Mouse (Mus musculus) forebrain, postnatal 0 days (tissue): Measurements from ENCODE around the gene Sp2. TPM values are rescaled to one million over a fixed set of nuclear protein-coding genes. Genes with fewer than 3 reads are reported as not detected.

Source experiments
- ATAC-seq: fragments of 200-750 bp; cut with Nextera tagmentation; 2 replicates; pipeline ENCODE4 v1.8.0; 2017; ENCODE audit warnings: mild to moderate bottlenecking, moderate library complexity
- DNase-seq: peaks from one replicate; pipeline ENCODE4 v3.0.0-alpha.2; 2015
- H3K27ac ChIP-seq: fragments of 300-500 bp; sonication (generic); 2 replicates; pipeline ENCODE4 v1.5.1; 2014; ENCODE audit warnings: low read depth, mild to moderate bottlenecking, antibody characterized with exemption, low read length, moderate library complexity, mixed read lengths
- H3K27me3 ChIP-seq: fragments of 300-500 bp; sonication (generic); 2 replicates; pipeline ENCODE4 v1.6.1; 2014; ENCODE audit warnings: mild to moderate bottlenecking, low read length, mixed read lengths; ENCODE audit not compliant: insufficient read depth
- H3K36me3 ChIP-seq: fragments of 300-500 bp; sonication (generic); 2 replicates; pipeline ENCODE4 v1.6.1; 2014; ENCODE audit warnings: mild to moderate bottlenecking, moderate library complexity; ENCODE audit not compliant: insufficient read depth
- H3K4me1 ChIP-seq: fragments of 300-500 bp; sonication (generic); 2 replicates; pipeline ENCODE4 v1.6.1; 2014; ENCODE audit warnings: antibody characterized with exemption; ENCODE audit not compliant: insufficient read depth
- H3K4me2 ChIP-seq: fragments of 300-500 bp; sonication (generic); 2 replicates; pipeline ENCODE4 v1.6.1; 2014; ENCODE audit warnings: low read depth, mild to moderate bottlenecking, moderate library complexity
- H3K4me3 ChIP-seq: fragments of 300-500 bp; sonication (generic); 2 replicates; pipeline ENCODE4 v1.5.1; 2014; ENCODE audit warnings: low read depth, low read length, mixed read lengths
- H3K9ac ChIP-seq: fragments of 300-500 bp; sonication (generic); 2 replicates; pipeline ENCODE4 v1.6.1; 2014; ENCODE audit warnings: mild to moderate bottlenecking
- H3K9me3 ChIP-seq: fragments of 300-500 bp; sonication (generic); 2 replicates; pipeline ENCODE4 v1.6.1; 2016; ENCODE audit warnings: low read length
- CTCF ChIP-seq: sonication (generic); IDR thresholded peaks from 2 replicates; pipeline ENCODE4 v1.5.1; 2016; ENCODE audit warnings: antibody characterized with exemption, control low read depth, low read depth
- WGBS: fragments of 180-500 bp; shearing (Covaris S2); extraction: QIAGEN DNeasy Blood & Tissue Kit; methylation state at CpG from one replicate; pipeline ENCODE4 v1.1.7; 2014; 5-methylcytosine and 5-hydroxymethylcytosine counted together
- polyA plus RNA-seq: library from polyadenylated mRNA; unstranded; fragments of >200 nt; fragmentation: Nextera tagmentation; extraction: Ambion mirVana; gene quantifications from 2 replicates; pipeline ENCODE4 v1.2.1, GENCODE M21; 2015
- total RNA-seq: library from RNA; depleted of rRNA; stranded (reverse); fragments of >200 nt; gene quantifications from 2 replicates; pipeline ENCODE4 v1.2.3, GENCODE M21; 2014

Sp2 gene
- total and polyA plus RNA-seq, 2 experiments from 2014 or later: 5.0 to 14.8 TPM

DNA sequence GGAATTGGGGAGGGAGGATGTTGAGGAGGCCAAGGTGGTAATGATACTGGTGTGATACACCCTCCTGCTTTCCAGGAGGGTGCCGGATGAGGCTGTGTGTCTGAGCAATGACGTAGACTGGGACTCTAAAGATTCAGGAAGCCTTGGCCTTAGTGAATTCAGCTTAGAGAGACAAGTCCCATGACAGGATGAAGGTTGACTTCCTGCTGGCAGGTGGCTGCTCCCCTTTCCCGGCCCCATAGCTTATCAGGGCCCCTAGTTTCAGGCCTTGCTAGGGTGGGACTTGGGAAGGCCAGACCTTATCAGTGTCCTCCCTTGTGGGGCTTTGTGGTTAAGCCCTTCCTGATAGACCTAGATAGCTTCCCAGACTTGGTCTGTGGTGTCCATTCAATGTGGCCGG is 34.9 kb downstream of the Sp2 start:
- ATAC-seq (no peak), DNase-seq (no peak)
- H3K27ac ChIP-seq: no peak overlapping the region
- no peaks in the 10 kb centered on the region for H3K27me3 ChIP-seq
- 0 out of 2 replicates have a peak, but pooled peaks cover 6% of the 10 kb centered on the region for H3K4me1 ChIP-seq
- WGBS: 97% methylated on average over 4 of the region's 4 CpGs
- no peak overlapping the region for H3K4me3 ChIP-seq
- no peak overlapping the region for H3K9ac ChIP-seq
- no peaks in the 10 kb centered on the region for H3K9me3 ChIP-seq
- H3K4me2 ChIP-seq: no peak overlapping the region
- TF ChIP-seq CTCF: no peak
- peaks cover 31% of the 10 kb centered on the region for H3K36me3 ChIP-seq

DNA sequence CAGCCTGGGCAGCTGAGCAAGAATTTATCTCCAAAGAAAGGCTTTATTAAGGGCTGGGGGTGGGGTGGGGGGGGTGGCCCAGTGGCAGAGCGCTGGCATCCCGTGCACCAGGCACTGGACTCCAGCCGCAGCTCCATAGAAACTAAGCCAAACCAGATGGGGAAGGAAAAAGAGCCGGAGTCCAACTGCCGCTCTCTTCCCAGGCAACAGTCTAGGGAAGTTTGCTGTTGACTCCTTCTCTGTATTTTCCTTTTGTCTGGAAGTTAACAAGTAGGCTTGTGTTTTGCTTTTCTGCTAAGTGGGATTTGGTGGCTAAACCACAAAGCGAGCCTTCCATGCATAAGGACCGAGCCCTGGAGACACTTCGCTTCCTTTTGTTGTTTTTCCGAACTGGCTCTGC is 36.3 kb downstream of the Sp2 start:
- no peak for TF ChIP-seq CTCF
- Histone ChIP-seq H3K27ac (no peak overlapping the region), H3K9me3 (no peaks in the 10 kb centered on the region), H3K27me3 (no peaks in the 10 kb centered on the region), H3K36me3 (peaks cover 18% of the 10 kb centered on the region), H3K9ac (no peak overlapping the region), H3K4me3 (no peak overlapping the region), H3K4me2 (no peak overlapping the region), H3K4me1 (0 out of 2 replicates have a peak, but pooled peaks cover 6% of the 10 kb centered on the region)
- peak; percentile 8 for DNase-seq
- WGBS: 47% methylated on average over 9 of the region's 9 CpGs
- ATAC-seq: no peak; the same call in 1 of the 2 replicates

DNA sequence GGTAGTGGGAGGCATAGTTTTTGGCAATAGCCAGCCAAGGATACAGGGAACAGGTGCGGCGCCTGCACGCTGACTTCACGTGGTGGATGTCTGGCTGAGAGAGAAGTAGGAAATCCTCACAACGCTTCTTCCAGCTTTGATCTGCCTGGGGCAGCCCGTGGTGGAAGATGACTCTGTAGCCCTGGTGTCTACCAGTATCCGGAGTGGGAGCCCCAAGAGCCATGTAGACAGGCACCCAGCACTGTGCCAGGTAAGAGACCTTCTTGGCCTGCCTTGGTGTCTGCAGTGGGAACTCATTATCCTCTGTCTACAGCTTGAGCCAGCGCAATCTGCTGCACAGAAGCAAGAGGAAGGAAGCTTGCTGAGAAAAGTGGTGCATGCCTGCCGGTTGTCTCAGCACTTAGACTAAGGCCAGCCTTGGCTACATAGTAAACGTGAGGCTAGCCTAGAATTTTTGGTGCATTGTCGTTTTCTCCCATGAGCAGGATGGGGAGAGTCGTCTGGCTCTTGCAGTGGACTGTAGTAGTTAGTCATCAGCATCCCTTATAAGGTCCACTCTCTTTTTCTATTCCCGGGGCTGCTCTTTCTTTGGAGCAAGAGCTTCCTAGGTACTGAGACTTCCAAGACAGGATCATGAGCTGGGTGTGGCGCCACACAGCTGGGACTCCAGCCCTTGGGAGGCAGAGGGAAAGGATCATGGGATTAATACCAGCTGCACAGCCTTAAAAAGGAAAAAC is 37.7 kb downstream of the Sp2 start:
- Histone ChIP-seq H3K9ac (peak overlapping the region; percentile 59), H3K4me2 (peak overlapping the region; percentile 75), H3K27ac (0 out of 2 replicates have a peak overlapping the region, but pooled peaks have one; percentile 2), H3K9me3 (no peaks in the 10 kb centered on the region), H3K4me1 (0 out of 2 replicates have a peak, but pooled peaks cover 6% of the 10 kb centered on the region), H3K27me3 (no peaks in the 10 kb centered on the region), H3K4me3 (peak overlapping the region; percentile 49), H3K36me3 (peaks cover 11% of the 10 kb centered on the region; the same call in 1 of the 2 replicates)
- WGBS: 81% methylated on average over 14 of the region's 14 CpGs
- DNase-seq (no peak), ATAC-seq (no peak)
- TF ChIP-seq CTCF: no peak

DNA sequence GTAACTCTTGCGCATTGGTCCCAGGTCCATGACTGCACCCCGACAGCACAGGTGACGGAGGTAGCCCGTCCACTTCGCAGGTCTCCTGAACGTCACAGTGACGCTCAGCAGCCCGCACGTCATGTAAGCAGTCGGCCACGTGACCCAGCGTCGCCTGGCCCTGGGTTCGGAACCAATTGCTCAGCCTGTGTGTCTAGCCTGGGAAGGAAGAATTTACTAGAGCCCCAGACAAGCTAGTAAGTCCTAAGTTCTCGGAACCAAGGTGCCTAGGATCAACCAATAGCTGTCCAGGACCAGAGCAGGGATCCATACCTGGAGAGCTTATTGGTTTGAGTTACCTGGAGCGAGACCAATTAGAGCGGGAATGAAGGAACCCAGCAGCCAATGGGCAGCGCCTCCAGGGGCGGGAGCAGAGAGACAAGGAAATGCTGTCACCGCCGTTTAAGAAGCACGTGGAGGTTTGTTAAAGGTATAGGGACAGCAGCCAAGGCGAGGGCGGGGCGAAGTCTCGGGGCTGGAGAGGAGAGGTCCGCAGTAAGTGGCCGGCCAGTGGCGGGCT is 38.9 kb downstream of the Sp2 start, which contains the start of gene Pnpo:
Pnpo (minus strand) TSS at position 241 of the 559 bp plus-strand sequence.
- DNase-seq: peak; percentile 96
- no peaks in the 10 kb centered on the region for H3K27me3 ChIP-seq
- H3K4me1 ChIP-seq: 0 out of 2 replicates have a peak, but pooled peaks cover 6% of the 10 kb centered on the region
- TF ChIP-seq CTCF: no peak
- H3K9me3 ChIP-seq: no peaks in the 10 kb centered on the region
- peak; percentile 98 for ATAC-seq
- WGBS: under 1% methylated on average over 29 of the region's 29 CpGs
- peak within 1 kb of the TSS; percentile 59 for H3K9ac ChIP-seq
- H3K36me3 ChIP-seq: peaks cover 2% of the 10 kb centered on the region; the same call in 1 of the 2 replicates
- peak within 1 kb of the TSS; percentile 75 for H3K4me2 ChIP-seq
- H3K4me3 ChIP-seq: peak within 1 kb of the TSS; percentile 49
- 0 out of 2 replicates have a peak within 1 kb of the TSS, but pooled peaks have one; percentile 9 for H3K27ac ChIP-seq

DNA sequence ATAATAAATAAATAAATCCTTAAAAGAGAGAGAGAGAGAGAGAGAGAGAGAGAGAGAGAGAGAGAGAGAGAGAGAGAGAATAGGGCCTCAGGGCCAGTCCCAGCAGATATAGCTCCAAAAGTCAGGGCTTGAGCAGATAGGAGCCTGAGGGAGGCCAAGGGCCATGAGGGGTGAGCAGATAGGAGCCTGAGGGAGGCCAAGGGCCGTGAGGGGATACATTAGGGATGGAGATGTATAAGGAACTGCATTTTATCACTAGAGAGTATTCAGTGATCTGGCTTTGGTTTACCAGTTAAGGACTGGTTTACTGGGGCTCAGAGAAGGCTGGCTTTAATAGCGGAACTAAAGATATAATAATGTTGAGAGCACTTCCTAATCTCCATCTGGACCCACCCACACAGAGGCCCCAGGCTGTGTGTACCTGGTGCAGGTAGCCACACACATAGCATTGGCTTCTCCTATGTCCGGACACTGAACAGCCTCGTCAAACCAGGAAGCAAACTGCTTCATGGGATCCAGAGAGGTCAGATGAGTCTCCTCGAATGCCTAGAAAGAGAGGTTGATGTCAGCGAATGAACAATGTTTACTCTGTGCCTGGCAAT is 40.7 kb downstream of the Sp2 start:
- H3K27ac ChIP-seq: no peak overlapping the region
- ATAC-seq: no peak
- H3K9me3 ChIP-seq: no peaks in the 10 kb centered on the region
- no peak for DNase-seq
- no peak overlapping the region for H3K4me2 ChIP-seq
- no peaks in the 10 kb centered on the region for H3K36me3 ChIP-seq
- no peak overlapping the region for H3K4me3 ChIP-seq
- H3K9ac ChIP-seq: no peak overlapping the region
- no peaks in the 10 kb centered on the region for H3K27me3 ChIP-seq
- 0 out of 2 replicates have a peak, but pooled peaks cover 6% of the 10 kb centered on the region for H3K4me1 ChIP-seq
- TF ChIP-seq CTCF: no peak
- 74% methylated on average over 6 of the region's 6 CpGs for WGBS

DNA sequence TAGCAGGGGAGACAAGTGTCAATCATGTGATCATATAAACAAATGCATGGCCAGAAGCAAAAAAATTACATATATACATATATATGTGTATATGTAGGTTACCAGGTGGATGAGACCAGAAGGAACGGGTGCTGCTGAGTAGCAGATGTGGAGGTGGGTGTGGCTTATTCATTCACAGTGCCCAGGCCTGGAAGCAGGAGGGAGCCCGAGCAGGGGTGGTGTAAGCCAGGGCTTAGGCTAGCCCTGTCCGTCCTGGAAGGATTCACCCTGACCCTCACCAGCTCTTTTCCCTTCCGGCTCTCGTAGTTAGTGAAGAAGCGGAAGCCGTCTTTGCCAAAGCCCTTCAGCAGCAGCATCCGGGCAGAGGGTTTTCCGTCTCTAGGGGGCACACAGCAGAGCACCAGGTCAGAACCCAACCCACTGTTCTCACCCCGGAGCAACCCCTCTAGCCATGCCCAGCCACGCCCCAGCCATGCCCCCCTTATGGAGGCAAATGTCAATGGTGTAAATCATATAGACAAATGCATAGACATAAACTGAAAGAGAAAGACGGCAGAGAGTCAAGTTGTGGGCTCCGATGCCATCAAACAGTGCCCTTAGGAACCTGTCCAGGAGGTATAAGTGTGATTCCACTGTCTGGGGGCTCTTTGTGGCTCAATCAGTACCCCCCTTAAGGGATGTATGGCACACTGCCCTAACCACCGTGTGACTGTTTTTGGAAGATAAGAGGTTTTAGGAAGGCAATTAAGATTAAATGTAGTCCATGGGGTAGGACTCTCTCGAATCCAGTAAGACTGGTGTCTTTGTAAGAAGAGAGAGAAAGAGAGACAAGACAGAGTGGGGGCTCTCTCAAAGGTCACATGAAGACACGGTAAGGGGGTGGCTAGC is 41.9 kb downstream of the Sp2 start:
- ATAC-seq: no peak
- 77% methylated on average over 16 of the region's 16 CpGs for WGBS
- H3K4me2 ChIP-seq: no peak overlapping the region
- no peak for DNase-seq
- H3K4me3 ChIP-seq: no peak overlapping the region
- no peak overlapping the region for H3K27ac ChIP-seq
- H3K36me3 ChIP-seq: no peaks in the 10 kb centered on the region
- no peak overlapping the region for H3K9ac ChIP-seq
- H3K4me1 ChIP-seq: 0 out of 2 replicates have a peak, but pooled peaks cover 6% of the 10 kb centered on the region
- no peak for TF ChIP-seq CTCF
- H3K27me3 ChIP-seq: no peaks in the 10 kb centered on the region
- H3K9me3 ChIP-seq: no peaks in the 10 kb centered on the region
